In genomic region chr11:20455085-20455864, GRCm38 (mm10) we compare ENCODE assay signal across 8 mouse cellular contexts.
DNase-seq lines count a peak whose midpoint lies in the region; ATAC-seq and TF ChIP-seq lines count a peak whose summit lies in the region.

No protein-coding gene starts in this region.

- peak overlapping the region; percentile 78 for H3K4me3 ChIP-seq in E14TG2a.4 (replicated peaks; ENCODE audit: low read length)
- peak overlapping the region; percentile 45 for H3K4me3 ChIP-seq in forebrain, embryonic 11.5 days (ENCODE audit: low read depth, low read length)
- peak overlapping the region; percentile 68 for H3K4me3 ChIP-seq in heart, embryonic 16.5 days (ENCODE audit: low read length)
- peak overlapping the region; percentile 62 for H3K4me3 ChIP-seq in liver, postnatal 0 days (ENCODE audit: low read depth, low read length)
- peak overlapping the region; percentile 50 for H3K4me3 ChIP-seq in neural tube, embryonic 14.5 days (ENCODE audit: low read depth, low read length)
- peak overlapping the region; percentile 82 for H3K4me3 ChIP-seq in testis, adult 2 months (ENCODE audit: control insufficient read depth, low read depth, low read length)

- H3K36me3 ChIP-seq in E14TG2a.4 (ENCODE audit: insufficient read depth, low read length) = no peaks in the 10 kb centered on the region
- H3K36me3 ChIP-seq in forebrain, embryonic 11.5 days (ENCODE audit: control insufficient read depth, insufficient read depth, low read length) = no peaks in the 10 kb centered on the region
- H3K36me3 ChIP-seq in heart, embryonic 16.5 days (ENCODE audit: control insufficient read depth, insufficient read depth) = no peaks in the 10 kb centered on the region
- no peaks in the 10 kb centered on the region for H3K36me3 ChIP-seq in liver, postnatal 0 days (replicated peaks; ENCODE audit: insufficient read depth, low read length)
- H3K36me3 ChIP-seq in neural tube, embryonic 14.5 days (ENCODE audit: control insufficient read depth, insufficient read depth, low read length) = no peaks in the 10 kb centered on the region
- no peaks in the 10 kb centered on the region for H3K36me3 ChIP-seq in testis, adult 2 months (ENCODE audit: control insufficient read depth, insufficient read depth, low read length)

- H3K9ac ChIP-seq in forebrain, embryonic 11.5 days (ENCODE audit: low read length) = peak overlapping the region; percentile 58
- peak overlapping the region; percentile 57 for H3K9ac ChIP-seq in heart, embryonic 16.5 days (ENCODE audit: low read length)
- H3K9ac ChIP-seq in liver, postnatal 0 days (replicated peaks) = peak overlapping the region; percentile 57
- peak overlapping the region; percentile 56 for H3K9ac ChIP-seq in neural tube, embryonic 14.5 days (replicated peaks; ENCODE audit: low read depth, low read length)

- WGBS in forebrain, embryonic 11.5 days = under 1% methylated on average over 35 of the region's 35 CpGs
- WGBS in heart, embryonic 16.5 days = under 1% methylated on average over 35 of the region's 35 CpGs
- 1% methylated on average over 35 of the region's 35 CpGs for WGBS in liver, postnatal 0 days (ENCODE audit: insufficient replicate concordance)
- WGBS in neural tube, embryonic 14.5 days = under 1% methylated on average over 35 of the region's 35 CpGs

- peak; percentile 94 for TF ChIP-seq CTCF in E14TG2a.4 (conservative IDR thresholded peaks at IDR 0.05; ENCODE audit: low read length)
- TF ChIP-seq CTCF in liver, postnatal 0 days (IDR thresholded peaks at IDR 0.05; ENCODE audit: low read depth) = peak; percentile 99
- TF ChIP-seq CTCF in testis, adult 2 months (IDR thresholded peaks at IDR 0.05; ENCODE audit: control insufficient read depth, insufficient read depth, insufficient replicate concordance, low read depth, low read length) = peak; percentile 99

- peak; percentile 68 for DNase-seq in c-Kit-positive CD71-positive TER-119-negative erythroid progenitor cells, embryonic 14.5 days (ENCODE audit: low read depth)
- peak; percentile 97 for DNase-seq in forebrain, embryonic 11.5 days (ENCODE audit: low spot score)
- peak; percentile 84 to 85 for DNase-seq in kidney, postnatal 25 days
- DNase-seq in liver, postnatal 0 days = peak; percentile 92

- TF ChIP-seq POLR2A in testis, adult 2 months (IDR thresholded peaks at IDR 0.05; ENCODE audit: control insufficient read depth, low read depth, low read length) = no peak

- peaks cover 39% of the 10 kb centered on the region for H3K27me3 ChIP-seq in E14TG2a.4 (ENCODE audit: insufficient read depth, low read length)
- no peaks in the 10 kb centered on the region for H3K27me3 ChIP-seq in forebrain, embryonic 11.5 days (ENCODE audit: control insufficient read depth, insufficient read depth, low read length)
- H3K27me3 ChIP-seq in heart, embryonic 16.5 days (ENCODE audit: control insufficient read depth, insufficient read depth, low read length) = no peaks in the 10 kb centered on the region
- H3K27me3 ChIP-seq in liver, postnatal 0 days (ENCODE audit: insufficient read depth, low read length) = 0 out of 2 replicates have a peak, but pooled peaks cover 6% of the 10 kb centered on the region
- H3K27me3 ChIP-seq in neural tube, embryonic 14.5 days (ENCODE audit: control insufficient read depth, insufficient read depth, low read length) = no peaks in the 10 kb centered on the region
- H3K27me3 ChIP-seq in testis, adult 2 months (ENCODE audit: control insufficient read depth, insufficient read depth, low read length) = no peaks in the 10 kb centered on the region

- peaks cover 59% of the 10 kb centered on the region for H3K4me1 ChIP-seq in E14TG2a.4 (replicated peaks; ENCODE audit: low read depth, low read length)
- peaks cover 4% of the 10 kb centered on the region; the same call in 1 of the 2 replicates for H3K4me1 ChIP-seq in forebrain, embryonic 11.5 days (replicated peaks; ENCODE audit: control insufficient read depth, insufficient read depth, low read length)
- H3K4me1 ChIP-seq in heart, embryonic 16.5 days (ENCODE audit: control insufficient read depth, insufficient read depth, low read length) = peaks cover 3% of the 10 kb centered on the region; the same call in 1 of the 2 replicates
- peaks cover 8% of the 10 kb centered on the region; the same call in 1 of the 2 replicates for H3K4me1 ChIP-seq in liver, postnatal 0 days (ENCODE audit: insufficient read depth)
- H3K4me1 ChIP-seq in neural tube, embryonic 14.5 days (ENCODE audit: control insufficient read depth, insufficient read depth, low read length) = 0 out of 2 replicates have a peak, but pooled peaks cover 7% of the 10 kb centered on the region
- H3K4me1 ChIP-seq in testis, adult 2 months (ENCODE audit: control insufficient read depth, insufficient read depth, low read length) = no peaks in the 10 kb centered on the region; the same call in none of the 2 replicates

- H3K9me3 ChIP-seq in E14TG2a.4 (ENCODE audit: low read length) = peaks cover 8% of the 10 kb centered on the region; the same call in 1 of the 2 replicates
- no peaks in the 10 kb centered on the region for H3K9me3 ChIP-seq in forebrain, embryonic 11.5 days (ENCODE audit: control insufficient read depth, low read length)
- no peaks in the 10 kb centered on the region for H3K9me3 ChIP-seq in heart, embryonic 16.5 days (replicated peaks; ENCODE audit: control insufficient read depth, low read length)
- H3K9me3 ChIP-seq in liver, postnatal 0 days (ENCODE audit: low read length) = no peaks in the 10 kb centered on the region
- H3K9me3 ChIP-seq in neural tube, embryonic 14.5 days (ENCODE audit: control insufficient read depth, low read length) = no peaks in the 10 kb centered on the region

- no peak for TF ChIP-seq EP300 in liver, postnatal 0 days (IDR thresholded peaks at IDR 0.05; ENCODE audit: low read depth)

- H3K4me2 ChIP-seq in forebrain, embryonic 11.5 days (ENCODE audit: low read depth, low read length, severe bottlenecking) = peak overlapping the region; percentile 92
- peak overlapping the region; percentile 94 for H3K4me2 ChIP-seq in heart, embryonic 16.5 days (ENCODE audit: low read depth, low read length)
- peak overlapping the region; percentile 92 for H3K4me2 ChIP-seq in liver, postnatal 0 days (ENCODE audit: low read depth, low read length)
- peak overlapping the region; percentile 99 for H3K4me2 ChIP-seq in neural tube, embryonic 14.5 days (ENCODE audit: low read depth, low read length)

- no peak overlapping the region for H3K27ac ChIP-seq in forebrain, embryonic 11.5 days (ENCODE audit: low read depth, low read length)
- H3K27ac ChIP-seq in heart, embryonic 16.5 days (ENCODE audit: low read length) = no peak overlapping the region
- H3K27ac ChIP-seq in liver, postnatal 0 days (ENCODE audit: low read depth) = no peak overlapping the region
- no peak overlapping the region for H3K27ac ChIP-seq in neural tube, embryonic 14.5 days (ENCODE audit: low read depth, low read length)
- no peak overlapping the region for H3K27ac ChIP-seq in testis, adult 2 months (ENCODE audit: control insufficient read depth, insufficient read depth, low read depth, low read length)

- ATAC-seq in forebrain, embryonic 11.5 days (replicated peaks; ENCODE audit: low FRiP score) = peak; percentile 84
- peak; percentile 86 for ATAC-seq in heart, embryonic 16.5 days (replicated peaks; ENCODE audit: extremely low read depth, insufficient read depth, low FRiP score)
- peak; percentile 85 for ATAC-seq in liver, postnatal 0 days
- ATAC-seq in neural tube, embryonic 14.5 days (ENCODE audit: low read depth) = peak; percentile 83
